Mouse (Mus musculus): ENCODE measurements around the gene Exosc7.

DNA sequence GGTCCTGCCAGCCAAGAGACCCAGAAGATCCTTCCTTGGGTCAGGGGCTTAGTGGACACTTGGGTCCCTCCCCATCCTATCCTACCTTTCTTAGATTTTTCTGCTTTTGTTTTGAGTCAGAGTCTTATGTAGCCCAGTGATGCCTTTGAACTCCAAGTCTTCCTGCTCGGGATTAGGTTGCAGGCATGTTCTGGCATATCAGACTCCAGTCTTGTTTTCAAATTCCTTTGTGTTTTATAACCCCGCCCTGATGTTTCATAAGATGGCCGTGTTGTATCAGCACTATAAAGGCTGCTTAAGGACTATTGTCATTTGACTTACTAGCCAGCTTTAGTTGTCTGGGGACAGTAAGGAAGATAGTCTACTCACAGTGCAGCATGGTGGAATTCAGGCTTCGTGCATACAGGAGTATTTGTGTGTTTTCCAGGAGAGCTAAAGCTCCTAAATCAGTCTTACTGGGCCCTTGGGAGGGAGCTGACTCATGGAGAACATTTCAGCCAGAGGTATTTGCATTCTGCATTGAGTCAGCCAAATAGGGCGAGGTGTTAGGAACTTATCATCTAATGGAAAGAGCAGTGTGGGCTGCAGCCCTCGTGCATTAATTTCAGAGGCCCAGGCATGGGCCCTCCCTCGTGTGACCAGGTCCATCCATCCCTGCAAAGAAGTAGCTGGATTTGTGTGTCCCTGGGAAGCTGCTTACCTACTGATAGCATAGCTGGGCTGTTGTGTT, 24.1 kb downstream of the Exosc7 start:
- TF ChIP-seq CTCF (IDR thresholded peaks at IDR 0.05; ENCODE audit: control insufficient read depth, insufficient read depth, insufficient replicate concordance, low read depth, low read length) (no peak), POLR2A (IDR thresholded peaks at IDR 0.05; ENCODE audit: control insufficient read depth, low read depth, low read length) (no peak)
